Mouse (Mus musculus): ENCODE data around the gene Zdhhc3.

Zdhhc3 gene

DNA sequence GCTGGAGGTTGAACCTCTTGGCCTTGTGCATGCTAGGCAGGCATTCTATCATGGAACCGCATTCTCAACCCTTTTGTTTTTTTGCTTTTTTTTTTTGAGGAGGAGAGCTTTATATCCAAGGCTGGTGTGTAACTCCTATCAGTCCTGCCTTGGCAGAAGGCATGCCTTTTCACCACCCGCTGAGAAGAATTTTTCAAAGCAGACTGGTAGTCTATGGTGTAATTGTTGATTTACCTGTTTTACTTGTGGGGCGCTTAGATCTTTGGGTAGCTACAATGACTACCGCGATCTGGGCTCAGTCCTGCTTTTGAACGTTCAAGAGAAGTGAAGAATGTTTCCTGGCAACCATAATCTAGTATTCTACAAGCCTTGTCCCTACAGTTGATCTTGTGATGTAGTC lies 926 bp upstream of the Zdhhc3 start:
- DNase-seq, result no peak

DNA sequence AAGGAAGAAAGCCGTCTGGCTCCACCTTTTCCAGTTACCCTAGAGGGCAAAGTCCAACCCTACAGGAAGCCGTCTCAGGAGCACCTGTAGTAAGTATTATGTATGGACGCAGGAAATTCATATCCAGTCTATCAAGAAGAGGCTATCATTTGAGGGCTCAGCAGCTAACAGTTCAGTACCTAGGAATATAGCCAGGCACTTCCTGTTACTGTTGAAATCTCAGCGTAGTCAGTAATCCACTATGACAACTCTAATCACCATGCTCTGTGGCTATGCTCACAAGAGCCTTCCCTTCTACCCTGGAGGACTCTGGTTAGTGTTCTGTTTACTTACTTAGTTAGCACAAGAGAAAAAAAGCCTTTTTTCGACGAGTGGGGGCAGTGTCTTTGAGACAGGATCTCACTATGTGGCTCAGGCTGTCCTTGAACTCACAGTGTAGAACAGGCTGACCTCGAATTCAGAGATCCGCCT lies 1.2 kb downstream of the Zdhhc3 start:
- no peak for DNase-seq

DNA sequence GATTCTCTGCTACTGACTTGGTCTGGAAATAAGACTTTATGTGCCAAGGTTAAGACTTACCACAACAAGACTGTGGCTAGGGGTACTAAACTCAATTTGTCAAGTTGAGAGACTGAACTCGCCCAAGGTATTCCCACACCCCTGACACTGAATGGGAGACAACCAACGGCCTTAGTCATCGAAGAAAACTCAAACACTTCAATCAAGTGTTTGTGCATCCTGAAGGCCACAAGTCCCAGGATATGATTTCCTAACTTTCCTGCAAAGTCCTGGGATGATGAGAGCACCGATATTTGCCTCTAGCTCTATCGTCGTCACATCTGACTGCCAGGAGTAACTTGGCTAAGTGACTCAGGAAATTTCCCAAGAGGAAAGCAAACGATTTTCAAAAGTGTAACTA lies 3.8 kb downstream of the Zdhhc3 start:
- DNase-seq, result no peak

DNA sequence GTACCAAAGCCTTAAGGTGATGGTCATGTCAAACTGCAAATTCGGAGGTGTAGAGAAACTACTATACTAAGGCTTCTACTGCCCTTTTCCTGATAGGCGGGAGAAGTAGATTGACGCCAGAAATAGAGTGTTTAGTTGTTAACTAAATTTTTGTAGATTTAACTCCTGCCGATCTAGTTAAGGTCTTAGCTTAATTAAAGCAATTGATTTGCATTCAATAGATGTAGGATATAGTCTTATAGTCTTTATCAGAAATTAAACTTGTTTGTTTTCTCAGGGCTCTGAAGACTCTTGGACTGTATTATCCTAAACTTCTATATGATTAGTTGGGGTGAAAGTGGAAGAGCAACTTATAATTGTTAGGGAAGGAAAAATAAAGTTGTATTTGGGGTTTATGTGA lies 5.8 kb downstream of the Zdhhc3 start:
- no peak for DNase-seq

DNA sequence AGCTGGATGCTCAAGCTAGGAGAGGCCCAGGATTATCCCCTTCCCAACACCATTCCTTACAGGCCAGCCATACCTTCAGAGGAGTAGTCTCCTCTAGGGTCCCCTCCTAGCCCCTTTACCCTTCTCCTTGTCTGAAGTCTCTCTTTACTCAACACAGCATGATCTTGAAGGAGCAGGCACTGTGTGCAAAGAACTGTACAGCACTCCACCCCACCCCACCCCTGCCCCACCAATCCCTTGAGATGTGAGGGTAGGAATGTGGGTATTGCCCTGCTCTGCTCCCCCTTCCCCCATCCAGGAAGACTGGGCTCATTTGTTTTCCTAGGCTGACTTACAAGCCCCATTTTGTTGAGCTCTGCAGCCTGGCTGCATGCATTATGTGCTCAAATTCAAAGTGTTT lies 8.6 kb downstream of the Zdhhc3 start:
- DNase-seq, result no peak

DNA sequence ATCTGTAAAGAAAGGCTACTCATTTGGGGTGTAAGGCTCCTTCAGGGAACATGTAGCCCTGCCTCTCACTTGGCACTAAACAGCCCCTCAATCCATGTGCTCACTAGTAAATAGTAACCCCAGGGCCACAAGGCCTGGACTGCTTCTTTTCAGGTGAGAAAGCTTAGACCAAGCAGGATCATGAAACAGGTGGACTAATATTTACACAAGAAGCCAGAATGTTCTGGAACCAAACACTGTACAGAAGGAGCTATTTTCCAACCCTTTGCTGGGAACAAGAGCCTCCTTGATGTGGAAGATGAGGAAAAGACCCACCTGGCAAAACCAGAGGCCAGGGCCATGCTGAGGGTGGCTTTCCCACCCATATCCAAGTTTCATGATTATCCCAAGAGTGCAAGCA lies 9.6 kb downstream of the Zdhhc3 start:
- no peak for DNase-seq

DNA sequence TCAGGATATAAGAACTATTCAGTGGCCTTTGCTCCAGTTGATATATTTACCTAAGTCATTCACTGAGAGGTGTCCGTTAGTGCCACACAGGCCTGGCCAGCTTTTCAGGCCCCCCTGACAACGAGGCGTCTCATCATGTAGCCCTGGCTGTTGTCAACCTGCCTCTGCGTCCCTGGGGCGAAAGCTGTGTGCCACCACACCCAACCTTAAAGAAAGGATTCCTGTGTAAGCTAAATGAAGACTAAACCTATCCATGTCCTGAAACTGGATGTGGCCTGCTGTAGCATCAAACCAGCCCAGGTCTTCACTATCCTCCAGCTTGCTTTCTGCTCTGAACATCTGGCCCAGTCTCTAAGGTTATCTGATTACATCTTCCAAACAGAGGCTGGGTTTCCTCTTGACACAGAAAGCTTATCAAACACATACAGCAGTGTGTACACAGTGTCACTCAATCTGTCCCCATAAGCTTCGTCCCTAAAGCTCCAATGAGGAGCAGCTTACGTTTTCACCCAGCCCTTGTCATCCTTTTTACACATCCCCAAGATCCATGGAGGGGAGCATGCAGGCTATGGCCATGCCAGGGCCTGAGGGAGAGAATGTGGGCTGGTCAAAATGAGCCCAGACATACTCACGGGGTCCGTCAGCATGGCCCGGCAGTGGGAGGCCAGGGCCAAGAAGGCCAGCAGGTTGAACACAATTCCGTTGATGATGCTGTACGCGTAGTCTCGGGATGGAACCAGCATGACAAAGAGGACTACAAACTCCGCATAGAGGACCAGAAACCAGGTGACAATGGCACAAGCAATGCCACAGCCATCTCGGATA lies 13.2 kb downstream of the Zdhhc3 start:
- DNase-seq, result no peak

DNA sequence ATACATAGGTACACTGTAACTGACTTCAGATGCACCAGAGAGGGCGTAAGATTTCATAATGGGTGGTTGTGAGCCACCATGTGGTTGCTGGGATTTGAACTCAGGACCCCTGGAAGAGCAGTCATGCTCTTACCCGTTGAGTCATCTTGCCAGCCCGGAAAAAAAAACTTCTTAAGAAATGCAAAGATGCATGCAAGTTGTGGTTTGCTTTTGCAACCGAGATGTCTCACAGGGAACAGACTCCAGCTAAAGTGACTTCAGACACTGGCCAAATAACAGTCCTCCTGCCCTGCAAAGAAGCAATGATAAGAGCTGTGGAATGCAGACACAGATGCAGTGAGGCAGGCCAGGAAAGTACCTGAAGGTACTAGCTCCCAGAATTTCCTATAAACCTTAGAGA lies 22.2 kb downstream of the Zdhhc3 start:
- no peak for DNase-seq

DNA sequence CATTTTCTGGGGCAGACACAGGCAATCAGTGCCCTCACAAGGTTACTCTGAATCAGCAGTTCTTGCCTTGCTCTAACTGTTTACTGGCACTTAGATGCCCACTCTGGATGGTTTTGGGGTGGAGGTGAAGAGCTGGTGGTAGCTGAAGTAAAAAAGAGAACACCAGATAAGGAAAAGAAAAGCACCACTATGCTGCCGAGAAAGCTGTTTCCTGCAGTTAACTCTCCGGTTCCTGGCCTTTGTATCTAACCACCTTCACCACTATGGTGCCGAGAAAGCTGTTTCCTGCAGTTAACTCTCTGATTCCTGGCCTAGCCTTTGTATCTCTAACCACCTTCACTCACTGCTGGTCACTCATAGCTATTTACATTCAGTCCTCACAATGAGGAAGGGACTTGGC lies 25.4 kb downstream of the Zdhhc3 start:
- no peak for DNase-seq

DNA sequence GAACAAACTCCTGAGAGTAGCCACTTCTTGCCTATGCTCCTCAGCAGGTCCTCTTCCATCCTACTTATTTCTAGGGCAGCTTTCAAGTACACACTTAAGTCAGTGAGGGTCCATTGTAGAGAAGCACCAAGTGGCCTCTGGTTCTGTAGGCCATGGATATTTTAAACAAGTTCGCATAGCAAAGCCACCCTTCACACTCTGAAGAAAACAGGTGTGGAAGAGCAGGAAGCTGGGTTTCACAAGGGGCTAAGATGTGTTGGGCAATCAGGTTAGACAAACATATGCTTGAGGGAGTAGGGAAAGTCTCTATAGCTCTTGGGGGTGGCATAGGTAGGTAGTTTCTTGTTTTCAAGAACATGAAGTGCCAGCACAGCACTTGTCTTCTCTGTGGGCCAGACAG lies 27.6 kb downstream of the Zdhhc3 start:
- no peak for DNase-seq

DNA sequence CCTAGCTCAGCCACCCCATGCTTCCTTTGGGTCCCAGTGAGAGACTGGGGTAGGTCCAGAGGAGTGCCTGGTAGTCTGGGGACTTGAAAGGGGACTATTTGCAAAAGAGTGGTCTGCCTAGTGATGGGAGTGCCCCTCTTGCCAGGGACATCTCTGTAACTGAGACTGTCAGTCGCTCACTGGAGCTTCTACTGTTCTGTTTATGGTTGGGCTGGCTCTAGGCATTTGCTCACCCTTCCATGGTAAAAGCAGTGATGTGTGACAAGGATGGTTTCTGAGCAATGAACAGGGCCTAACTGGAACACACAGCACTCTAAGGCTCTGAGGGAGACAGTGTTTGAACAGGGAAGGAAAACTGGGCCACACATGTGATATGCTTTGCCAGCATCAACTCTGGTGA lies 32.2 kb downstream of the Zdhhc3 start:
- no peak for DNase-seq

DNA sequence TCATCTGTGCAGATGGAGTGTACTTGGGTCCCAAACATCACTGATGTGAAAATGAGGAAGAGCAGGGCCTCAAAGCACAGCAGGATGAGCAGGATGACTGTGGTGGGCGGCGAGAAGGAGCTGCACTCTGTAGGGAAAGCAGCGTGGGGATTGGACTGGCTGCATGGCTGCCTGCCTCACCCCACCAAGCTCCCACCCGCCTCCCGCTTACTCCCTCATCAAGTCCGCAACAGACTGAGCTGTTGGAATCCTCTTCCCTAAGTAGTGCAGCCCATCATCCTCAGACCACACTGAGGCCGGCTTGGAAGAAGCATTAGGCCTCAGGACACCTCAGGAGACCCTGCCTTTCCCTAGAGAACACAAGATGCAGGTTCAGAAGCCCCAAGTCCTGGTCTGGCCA lies 32.6 kb downstream of the Zdhhc3 start:
- no peak for DNase-seq

DNA sequence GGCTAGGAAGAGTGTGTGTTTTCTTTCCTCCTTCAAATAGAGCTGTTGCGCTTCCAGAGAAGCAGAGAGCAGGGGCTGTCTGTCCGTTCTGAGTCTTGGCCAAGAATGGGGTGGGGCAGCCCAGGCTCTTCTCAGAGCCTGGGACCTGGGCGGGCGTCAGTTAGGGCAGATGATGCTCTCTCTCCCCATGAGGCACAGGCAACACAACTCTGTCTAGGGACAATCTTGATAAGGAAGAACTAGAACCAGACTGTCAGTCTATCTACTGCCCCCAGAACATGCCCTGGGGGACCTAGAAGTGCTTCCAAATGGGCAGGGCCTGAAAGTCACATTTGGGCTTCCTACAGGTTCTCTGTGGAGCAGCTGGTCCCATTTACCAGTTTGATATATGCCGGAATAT lies 33.9 kb downstream of the Zdhhc3 start:
- no peak for DNase-seq

DNA sequence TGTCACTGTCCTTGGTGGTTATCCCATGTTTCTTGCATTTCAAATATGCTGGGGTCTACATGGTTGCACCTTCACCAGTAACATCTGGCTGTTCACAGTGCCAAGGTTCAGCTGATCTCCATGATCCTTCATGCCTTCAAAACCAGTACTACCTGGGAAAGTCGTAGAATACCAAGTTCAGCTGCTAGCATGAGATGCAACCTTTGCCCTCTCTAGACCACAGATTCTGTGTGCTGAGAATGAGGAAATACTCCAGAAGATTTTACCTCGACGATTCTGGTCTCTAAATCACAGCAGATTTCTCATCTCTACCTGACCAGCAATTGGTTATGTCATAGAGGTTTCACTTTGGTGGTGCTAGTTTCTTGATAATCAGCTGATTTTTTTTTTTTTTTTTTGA lies 52.8 kb downstream of the Zdhhc3 start:
- no peak for DNase-seq

DNA sequence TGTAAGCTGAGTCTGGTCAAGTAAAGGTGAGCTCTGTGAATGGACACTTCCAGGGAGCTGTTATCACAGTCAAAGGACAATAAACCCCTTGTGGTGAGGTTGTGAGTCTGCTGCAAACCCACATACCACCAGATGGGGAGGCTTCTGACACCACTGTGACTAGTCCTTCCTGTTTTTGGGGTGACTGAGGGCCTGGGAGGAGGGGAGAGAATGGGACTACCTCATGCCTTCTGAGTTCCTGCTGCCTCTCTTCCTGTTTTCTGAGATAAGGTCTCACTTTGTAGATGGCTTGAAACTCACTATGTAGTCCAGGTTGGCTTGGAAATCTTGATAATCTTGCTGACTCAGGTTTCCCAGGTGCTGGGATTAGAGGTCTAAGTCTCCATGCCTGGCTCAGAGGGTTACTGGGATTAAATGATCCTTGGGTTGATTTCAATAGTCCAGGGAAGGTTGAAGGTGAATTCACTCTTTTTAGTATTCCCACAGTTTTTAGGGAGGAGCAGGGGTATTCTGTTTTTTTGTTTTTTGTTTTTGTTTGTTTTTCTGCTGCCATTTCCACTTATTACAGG lies 54.2 kb downstream of the Zdhhc3 start:
- DNase-seq, result no peak

DNA sequence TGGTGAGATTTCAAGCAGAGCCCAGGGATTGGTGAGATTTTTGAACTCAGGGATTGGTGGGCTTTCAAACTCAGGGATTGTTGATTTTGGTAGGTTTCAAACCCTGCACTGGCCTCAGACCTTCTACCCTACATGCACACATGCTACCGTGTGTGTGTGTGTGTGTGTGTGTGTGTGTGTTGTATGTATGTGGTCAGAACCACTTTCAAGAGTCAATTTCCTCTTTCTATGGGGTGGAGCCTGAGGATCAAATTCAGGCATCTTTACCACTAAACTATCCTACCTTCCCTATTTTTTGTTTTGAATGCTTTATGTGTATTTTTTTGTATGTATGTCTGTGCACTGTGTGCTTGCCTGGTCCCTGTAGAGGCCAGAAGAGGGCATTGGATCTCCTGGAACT lies 65.3 kb downstream of the Zdhhc3 start:
- no peak for DNase-seq

DNA sequence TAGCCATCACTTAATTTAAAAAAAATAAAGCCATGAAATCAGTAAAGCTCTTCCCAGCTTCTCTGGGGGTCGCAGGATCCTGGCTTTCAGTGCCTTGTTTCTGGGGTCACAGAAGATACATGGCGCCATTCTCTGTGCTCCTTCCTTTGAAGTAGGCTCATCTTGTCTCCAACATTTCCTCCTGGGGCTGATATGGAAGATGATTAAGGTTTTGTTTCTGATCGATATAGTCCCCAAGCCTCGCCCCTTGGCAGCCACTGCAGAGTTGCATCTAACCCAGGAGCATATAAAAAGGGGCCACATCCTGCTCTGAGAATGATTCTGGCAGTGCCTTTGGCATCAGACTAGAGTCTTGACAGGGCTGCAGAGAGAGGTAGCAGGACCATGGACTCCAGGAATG lies 78.6 kb downstream of the Zdhhc3 start, which contains the start of gene Tgm4:
Gene Tgm4 (plus strand): TSS at position 301 of the 400 bp plus-strand sequence.
- no peak for DNase-seq

DNA sequence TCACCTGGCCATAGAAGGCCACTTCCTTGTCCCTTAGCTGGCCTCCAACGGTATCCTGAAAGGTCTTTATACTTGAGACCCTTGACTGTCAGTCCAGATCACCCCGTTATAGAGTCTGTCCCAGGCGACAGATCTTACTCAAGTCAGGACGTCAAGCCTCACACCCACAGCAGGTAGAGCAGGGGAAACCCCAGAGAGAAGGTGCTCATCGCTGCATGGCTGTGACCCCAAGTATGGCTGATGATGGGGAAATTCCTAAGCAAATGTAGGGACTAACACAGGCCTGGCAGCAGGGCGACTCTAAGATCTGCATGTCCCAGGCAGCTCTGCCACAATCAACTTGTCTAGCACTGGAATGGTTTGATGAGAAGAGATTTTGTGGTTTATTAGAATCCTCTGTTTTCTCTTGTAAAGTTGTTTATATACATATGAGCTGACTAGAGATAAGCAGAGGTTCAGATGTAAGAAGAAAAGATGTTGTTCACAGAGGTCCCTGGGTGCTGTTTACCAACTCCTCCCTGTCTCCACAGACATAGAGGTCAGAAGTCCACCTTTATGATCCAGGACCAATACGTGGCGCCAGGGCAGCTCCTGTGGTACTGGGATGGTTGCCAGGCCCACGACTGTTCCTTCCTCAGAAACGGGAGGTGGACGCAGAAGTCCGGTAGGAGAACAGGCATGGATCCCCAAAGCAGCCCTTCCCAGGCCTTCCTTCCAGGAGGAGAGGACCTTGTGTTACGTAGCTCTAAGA lies 81.3 kb downstream of the Zdhhc3 start:
- DNase-seq, result no peak

DNA sequence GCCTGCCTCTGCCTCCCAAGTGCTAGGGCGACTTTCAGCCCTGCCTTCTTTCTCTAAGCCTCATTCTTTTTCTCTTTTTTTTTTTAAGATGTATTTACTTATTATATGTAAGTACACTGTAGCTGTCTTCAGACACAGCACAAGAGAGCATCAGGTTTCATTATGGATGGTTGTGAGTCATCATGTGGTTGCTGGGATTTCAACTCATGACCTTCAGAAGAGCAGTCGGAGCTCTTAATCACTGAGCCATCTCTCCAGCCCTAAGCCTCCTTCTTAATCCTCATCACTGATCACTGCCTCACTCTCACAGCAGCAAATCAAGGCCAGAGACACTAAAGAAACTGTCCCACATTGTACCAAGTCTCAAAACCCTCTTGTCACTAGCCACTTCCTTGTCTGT lies 88.8 kb downstream of the Zdhhc3 start:
- DNase-seq, result no peak

DNA sequence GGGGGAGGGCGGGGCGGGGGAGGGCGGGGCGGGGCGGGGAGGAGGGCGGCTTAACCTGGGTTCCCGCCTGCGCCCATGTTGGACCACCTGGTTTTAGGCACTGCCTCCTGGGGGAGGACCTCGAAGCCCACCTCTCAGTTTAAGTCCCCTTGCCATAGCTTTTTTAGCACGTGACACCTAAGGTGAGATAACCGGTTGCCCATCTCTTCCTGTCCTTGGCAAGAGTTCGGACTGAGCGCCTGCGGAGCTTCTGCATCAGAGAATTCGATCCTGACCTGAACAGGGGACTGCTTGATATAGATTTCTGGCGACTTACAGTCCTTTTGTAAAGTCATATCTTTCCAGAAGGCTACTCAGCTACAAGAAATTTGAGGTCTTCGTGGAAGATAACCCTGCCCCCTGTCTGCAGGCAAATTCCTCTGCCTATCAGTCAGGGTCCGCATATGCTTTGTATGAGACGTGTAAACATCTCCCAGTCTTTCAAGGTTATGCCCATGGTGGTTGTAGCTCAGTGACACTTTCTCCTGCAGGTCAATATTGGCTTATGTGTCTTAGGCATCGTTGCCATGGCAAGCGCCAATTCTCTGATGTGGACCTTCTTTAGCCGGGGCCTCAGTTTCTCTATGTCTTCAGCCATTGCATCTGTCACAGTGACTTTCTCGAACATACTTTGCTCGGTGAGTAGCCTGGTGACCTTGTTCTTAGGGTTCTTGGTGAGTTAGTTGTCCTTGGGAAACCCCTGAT lies 91.2 kb downstream of the Zdhhc3 start:
- DNase-seq, result no peak

DNA sequence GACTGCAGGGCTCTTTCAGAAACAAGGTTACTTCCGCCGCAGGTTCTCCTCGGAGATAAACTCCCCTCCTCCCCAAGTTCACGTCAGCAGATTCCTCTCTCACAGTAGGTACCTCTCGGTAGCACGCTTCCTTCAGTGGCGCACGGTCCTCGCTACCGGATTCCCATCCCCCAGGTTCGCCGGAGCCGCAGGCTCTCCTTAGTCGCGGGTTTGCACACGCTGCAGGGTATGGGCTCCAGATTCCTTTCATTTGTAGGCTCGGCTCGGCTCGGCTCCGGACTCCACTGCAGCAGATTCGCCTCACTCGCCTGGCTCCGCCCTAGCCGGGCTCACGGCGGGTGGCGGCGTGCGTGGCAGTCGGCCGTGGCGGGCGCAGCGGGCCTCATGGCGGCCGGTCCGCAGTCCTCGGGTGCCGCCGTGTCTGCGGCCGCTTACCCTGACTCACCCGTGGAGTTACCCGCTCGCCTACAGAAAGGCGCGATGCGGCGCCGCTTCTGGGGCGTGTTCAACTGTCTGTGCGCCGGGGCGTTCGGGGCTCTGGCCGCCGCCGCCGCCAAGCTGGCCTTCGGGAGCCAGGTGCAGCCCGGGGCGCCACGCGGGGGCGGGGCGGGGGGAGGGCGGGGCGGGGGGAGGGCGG lies 91.9 kb downstream of the Zdhhc3 start, which contains the start of gene Tmem42:
Gene Tmem42 (plus strand): TSS at position 332 of the 637 bp plus-strand sequence.
- peak; percentile 91 for DNase-seq
